Mouse (Mus musculus): ENCODE measurements around the gene Ube2cbp. TPM values are rescaled to one million over a fixed set of nuclear protein-coding genes. Genes with fewer than 3 reads are reported as not detected.
A peak's percentile ranks its signal among the peaks of the same experiment; 100 is the strongest.

Ube2cbp gene
- total RNA-seq, 2 experiments from 2014 or later, result 1.7 to 1.9 TPM

DNA sequence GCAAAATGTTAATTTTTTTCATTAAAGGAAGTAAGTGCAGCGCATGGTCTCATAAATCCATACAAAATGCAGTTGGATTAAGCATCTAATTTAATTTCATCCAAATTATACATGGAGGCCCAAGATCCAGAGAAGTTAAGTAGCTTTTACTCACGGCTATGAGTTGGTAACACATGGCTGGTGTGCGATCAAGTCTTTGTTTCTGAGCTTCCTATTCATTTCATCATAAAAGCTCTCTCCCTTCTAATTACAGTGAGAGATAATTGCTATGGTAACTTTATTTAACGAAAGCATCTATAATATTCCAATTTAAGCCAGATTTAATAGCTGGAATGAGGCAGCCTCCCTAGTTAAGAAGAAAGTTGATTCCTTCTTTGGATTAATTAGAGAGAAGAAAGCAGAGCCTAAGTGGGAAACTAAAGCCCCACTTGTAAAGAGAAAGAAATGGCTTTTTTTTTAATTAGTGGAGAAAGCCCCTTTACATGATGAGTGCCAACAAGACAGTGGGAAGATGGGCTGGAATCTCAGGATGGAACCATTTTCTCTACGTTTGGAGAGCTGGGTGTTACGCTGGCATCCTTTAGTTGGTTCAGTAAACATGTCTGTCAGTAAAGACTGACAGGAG lies 145.1 kb downstream of the Ube2cbp start:
- DNase-seq, result no peak

DNA sequence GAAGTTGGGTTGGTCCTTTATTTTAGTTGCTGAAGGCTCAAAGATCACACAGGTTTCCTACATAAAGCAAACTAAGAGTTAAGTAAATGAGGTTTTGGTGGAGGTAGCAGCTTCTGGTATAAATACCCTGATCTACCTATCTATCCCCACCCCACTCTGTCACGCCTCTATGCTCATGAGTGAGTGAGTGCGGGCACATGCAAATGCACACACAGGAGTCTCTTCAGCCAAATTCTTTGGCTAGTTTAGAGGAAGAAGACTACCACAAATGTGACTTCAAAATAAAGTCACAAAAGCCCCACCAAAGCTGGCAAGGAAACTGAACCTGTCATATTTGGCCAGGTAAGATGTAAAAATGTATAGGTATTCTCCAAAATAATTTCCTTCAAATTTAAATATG lies 149.1 kb downstream of the Ube2cbp start:
- no peak for DNase-seq

DNA sequence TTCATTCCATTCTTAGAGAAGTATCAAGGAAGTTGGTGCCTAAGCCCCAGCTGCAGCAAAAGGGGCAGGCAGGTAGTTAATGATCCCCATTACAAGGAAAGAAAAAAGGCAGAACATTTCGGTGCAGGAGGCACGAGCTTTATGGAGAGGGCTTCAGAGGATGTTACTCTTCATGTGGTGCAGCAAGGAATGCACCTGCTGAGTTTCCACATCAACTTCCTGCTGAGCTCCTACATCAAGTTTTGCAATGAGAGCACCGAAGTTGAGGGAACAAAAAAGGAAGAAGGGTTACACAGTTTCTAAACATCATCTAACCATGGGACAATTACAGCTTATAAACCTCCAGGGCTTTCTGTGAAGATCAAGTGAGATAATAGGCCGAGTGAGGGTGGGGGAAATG lies 156.1 kb downstream of the Ube2cbp start:
- no peak for DNase-seq

DNA sequence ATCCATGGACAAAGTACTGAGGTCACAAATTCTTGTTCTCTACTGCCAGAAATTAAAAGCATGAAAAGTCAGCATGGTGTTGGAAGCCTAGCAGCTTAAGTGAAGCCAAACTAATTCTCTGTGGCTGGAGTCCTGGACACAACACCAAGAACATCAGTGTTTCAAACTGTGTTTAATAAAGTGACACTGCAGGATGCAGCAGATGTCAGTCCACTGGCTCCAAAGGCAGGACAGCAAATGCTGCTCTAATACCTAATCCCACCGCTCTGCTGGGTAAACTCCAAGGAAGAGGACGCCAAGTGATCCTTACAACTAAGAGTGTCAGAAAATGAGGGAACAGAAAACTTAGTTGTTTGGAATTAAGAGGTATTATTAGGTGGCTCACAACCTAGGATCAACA lies 158.2 kb downstream of the Ube2cbp start:
- DNase-seq, result no peak

DNA sequence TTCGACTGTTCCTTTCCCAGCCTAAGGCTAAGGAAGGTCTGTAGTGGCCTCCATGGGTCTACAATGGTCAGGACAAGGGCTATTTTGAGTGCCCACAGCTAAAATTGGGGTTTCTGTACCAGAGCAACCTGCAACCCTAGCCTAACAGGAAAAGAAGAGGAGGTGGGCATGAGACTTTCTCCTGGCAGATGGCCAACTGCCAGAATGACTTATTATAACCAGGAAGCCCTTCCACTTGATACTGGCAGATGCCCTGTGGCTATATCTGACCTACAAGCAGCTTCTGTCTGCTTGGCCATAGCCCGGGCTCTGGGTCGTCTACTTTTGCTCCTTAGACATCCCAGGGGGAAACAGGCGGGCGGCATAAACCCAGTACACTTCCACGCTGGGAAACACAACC lies 163.3 kb downstream of the Ube2cbp start:
- no peak for DNase-seq

DNA sequence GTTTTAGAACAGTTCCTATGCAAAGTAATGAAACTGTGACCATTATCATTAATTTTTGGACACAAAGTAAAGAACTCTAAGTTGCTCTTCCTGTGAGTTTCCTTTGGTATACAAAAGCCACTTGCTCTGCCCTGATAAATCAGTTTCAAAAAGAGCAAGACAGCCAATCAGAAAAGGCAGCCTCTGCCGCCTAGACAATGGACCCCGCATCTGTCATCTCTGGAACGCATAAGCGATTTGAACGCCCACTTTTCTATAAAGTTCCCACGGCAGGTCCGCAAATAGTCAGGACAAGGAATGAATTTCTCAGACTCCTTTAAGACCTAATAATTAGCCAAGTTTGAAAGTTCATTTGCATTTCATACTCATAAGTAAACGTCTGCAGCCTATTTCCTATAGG lies 166.2 kb downstream of the Ube2cbp start:
- DNase-seq, result no peak

DNA sequence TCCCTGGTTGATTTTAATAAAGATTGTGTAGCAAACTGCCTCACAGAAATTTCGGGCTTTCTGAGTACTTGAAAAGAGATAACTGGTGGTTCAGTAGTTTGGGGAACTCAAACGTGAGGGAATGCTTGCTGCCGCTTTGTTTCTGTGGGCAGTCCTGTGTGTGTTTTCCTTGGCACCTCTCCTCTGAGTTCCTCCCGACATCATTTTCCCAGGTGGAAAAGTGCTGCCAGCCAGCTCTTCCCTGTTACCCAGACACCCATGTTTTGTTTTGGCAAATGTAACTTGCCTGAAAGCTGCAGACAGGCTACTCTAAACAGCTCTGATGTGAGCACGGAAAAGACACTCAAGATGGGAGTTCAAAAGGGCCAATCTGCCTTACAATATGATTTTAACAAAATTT lies 166.6 kb downstream of the Ube2cbp start:
- DNase-seq, result peak; percentile 5 to 16

DNA sequence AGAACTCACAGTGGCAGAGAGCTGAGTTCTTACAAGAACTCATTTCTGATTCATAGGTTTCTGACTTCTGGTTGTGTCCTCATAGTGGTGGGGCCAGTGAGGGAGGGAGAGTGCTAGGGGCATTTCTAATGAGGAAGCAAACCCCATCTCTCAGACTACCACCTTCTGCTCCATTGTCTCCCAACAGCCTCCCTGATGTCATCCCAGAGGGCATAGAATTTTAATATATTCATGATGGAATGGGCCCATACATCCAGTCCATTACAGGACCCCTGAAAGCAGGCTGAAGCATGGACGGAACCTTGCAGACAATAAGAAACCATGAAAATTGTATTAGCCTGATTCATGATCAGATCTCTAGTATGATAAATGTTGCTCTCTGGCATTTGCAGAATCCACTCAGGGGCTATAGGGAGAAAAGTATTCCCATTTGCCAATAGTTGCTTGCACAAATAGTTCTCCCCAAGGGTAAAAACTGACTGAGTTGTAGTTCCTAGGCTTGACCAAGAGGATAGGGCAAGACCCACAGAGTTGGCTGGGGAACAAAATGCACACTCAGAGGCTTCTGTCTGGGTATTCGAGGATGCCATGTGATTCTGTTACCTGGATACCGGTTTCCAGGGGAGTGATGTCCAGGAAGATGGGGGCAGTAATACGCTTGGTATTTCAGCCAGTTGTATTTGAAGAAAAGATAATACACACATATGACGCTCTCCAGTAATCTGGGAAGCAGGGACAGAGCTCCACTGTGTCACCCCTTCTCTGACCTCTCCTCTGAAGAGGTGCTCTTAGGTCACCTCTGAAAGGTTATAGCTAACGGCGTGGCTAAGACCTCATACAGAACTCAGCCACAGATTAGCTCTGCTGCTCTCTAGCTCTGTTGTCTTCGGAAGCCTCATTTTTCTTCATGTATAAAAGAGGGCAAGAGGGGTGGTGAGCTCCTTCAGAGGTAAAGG lies 167.8 kb downstream of the Ube2cbp start:
- no peak for DNase-seq

DNA sequence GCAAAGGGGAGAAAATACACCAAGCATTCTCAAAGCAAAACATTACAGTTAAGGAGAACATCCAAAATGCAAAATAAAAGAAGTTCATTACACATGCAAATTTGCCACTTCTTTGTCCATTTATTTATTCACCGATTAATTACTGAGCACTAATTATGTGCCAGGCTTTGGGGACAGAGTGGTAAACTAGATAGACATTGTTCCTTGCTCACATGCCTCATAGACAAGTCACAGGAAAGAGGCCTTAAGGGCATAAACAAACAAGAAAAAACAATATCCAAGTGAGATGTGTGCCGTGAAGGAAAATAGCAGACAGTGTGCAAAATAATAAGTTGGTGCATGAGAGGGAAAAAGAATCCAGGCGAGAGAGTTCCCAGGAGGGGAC lies 177.2 kb downstream of the Ube2cbp start:
- no peak for DNase-seq

DNA sequence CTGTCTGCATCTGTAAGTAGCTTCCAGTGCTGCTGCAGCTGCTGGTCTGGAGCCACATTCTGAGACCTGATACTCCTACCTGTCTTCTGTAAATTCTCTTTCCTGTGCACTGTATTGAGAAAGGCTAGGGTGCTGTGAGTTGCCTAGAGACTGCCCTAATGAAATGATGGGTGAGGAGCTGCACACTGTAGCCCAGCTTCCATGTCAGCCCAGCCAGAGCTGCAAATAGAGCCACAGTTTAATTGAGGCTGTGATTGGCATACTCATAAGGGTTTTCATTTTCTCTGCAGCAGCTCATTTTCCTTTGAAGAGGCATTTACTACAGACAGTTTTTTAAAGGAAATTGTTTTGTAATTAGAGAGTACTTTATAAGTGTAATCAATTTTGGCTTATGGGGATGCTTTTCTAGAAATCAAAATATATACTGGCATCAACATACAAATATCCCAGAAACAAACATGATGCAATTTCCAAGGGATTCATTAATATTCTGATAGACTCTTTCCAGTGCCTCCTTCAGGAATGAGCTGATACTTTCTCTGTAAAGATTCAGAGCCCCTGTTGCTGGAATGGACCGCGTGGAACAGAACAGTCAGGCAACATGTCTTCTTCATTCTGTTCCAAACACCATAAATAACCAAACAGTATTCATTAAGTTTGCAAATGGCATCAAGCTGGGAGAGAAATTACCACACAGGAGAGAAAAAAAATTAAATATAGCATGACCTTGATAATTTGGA lies 177.8 kb downstream of the Ube2cbp start:
- no peak for DNase-seq

DNA sequence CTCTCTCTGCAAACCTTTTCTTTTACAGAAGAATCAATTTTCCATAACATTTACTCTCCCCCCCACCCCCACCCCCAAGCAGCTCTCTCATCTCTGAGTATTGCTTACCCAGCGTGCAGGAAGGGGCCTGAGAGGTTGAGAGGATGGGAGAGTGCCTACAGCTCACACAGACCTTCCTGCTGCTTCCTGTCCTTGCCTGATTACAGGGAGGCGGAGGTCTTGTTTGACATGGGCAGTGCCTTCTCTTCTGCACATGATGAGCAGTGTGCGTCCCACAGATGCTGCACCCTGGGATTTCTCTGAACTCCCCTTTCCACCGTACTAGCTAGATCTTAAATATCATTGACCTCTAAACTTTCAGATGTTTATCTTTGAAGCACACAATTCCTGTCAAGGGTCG lies 182.2 kb downstream of the Ube2cbp start:
- no peak for DNase-seq

DNA sequence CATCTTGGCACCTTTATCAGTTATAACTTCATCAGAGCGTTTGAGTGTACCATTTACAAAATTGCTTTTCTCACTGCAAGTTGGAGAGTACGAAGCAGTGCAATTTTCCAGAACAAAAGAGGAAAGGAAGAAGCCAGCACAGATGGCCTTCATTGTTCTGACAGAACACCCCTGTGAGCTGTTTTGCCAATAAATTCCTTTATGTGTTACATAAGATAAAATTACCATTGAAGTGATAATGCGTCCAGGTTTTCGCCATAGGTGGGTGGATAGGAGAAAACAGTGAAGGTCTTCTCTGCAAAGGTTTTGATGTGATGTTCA lies 183.6 kb downstream of the Ube2cbp start:
- no peak for DNase-seq

DNA sequence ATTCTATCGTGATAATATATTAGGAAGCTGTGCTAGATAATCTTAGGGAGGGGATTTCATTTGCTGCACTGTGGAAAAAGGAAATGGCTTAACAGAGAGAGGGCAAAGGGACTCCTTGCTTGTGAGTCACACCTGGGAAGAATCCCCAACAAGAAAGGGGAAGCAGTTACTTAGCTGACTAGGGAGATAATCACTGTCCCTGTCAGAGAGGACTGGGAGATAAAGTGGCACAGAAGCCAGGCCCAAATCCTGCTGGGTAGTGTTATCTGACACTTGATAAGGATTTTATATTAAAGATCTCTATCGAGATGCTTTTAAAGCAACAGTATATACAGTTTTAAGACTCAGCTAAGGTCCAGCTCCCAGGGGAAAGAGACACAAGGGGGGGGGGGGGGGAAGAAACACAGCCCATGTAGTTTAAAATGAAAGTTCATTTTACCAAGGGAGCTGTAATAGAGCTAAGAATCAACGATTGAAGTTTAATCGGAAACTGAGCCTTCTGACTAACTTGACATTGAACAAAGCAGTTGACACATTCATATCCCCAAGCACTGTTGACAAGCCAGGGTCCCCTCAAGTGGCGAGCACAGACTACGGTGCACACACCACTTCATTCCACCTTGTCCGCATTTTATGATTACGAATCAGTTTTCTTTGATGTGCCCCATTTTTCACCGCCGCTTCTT lies 184.1 kb downstream of the Ube2cbp start:
- no peak for DNase-seq

DNA sequence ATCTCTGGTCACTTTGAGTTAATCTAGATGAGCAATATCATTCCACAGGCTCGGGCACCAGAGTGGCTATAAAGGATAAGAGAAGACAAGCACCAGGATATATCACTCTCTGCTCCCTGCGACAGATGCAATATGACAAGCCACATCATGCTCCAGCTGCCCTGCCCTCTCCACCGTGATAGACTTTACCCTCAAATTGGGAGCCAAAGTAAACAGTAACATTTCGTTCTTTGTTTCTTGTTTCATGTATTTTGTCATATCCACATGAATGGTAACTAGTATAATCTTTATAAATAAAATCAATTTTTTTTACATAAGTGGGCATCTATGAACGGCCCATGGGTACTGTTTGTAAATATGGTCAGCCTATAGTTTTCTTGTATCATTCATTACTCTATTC lies 195.2 kb downstream of the Ube2cbp start:
- DNase-seq, result no peak

DNA sequence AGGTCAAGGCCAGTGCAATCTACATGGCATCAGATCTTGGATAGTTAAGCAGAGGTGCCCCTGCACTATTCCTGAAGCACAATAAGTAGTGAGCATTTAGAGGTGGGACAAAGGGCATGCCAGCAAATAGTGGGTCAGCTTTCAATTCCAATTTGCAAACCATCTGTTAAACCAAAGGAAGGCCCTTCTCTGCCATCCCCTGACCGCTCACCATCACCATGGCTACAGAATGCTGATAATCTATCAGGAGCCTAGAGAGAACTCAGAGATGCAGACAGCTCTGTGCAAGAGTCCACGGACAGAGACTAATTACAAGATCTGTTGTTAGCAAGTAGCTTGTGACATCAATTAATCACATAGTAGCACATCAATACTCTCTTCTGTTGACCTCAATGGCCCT lies 198.1 kb downstream of the Ube2cbp start:
- DNase-seq, result no peak

Other genes starting within 250 kb of the Ube2cbp start
- gene Dop1a, start 2.2 kb upstream of the Ube2cbp start, total RNA-seq (2021), result 10 to 100 TPM; 16.1 to 18.4 TPM
- gene Pgm3, start 106.9 kb upstream of the Ube2cbp start, total RNA-seq (2021), result 1 to 10 TPM; 7.4 to 7.8 TPM
- under 1 TPM; 0.21 to 0.77 TPM for gene Rwdd2a, start 107.0 kb upstream of the Ube2cbp start, total RNA-seq (2021)
- 100 to 1,000 TPM; 116 to 138 TPM for gene Me1, start 231.0 kb upstream of the Ube2cbp start, total RNA-seq (2021)

Data from heart, adult 18-20 months (tissue).